Mouse (Mus musculus) layer of hippocampus, adult 18-20 months (tissue): ENCODE data around the gene Gpbp1. TPM values are rescaled to one million over a fixed set of nuclear protein-coding genes. Genes with fewer than 3 reads are reported as not detected.

Experiments
- total RNA-seq, 2 experiments: library from RNA; stranded (reverse); gene quantifications; 2 replicates each; pipeline ENCODE4 v1.2.3; 2021

Gpbp1 gene
- total RNA-seq, 2 experiments from 2014 or later = 88.5 to 88.7 TPM

Other genes starting within 250 kb of the Gpbp1 start
- gene Actbl2, start 235.1 kb downstream of the Gpbp1 start, total RNA-seq = not detected
- not detected for gene Gm49496, start 59.8 kb upstream of the Gpbp1 start, total RNA-seq
- not detected for gene Gm10198, start 102.7 kb upstream of the Gpbp1 start, total RNA-seq
- 10 to 100 TPM; 27.6 to 28.0 TPM for gene Mier3, start 190.9 kb upstream of the Gpbp1 start, total RNA-seq